Mouse (Mus musculus): ENCODE data around the gene Dlgap1. TPM values are rescaled to one million over a fixed set of nuclear protein-coding genes. Genes with fewer than 3 reads are reported as not detected.

Gene Dlgap1
- polyA plus RNA-seq, 1 experiment from 2014 or later = 0.22 TPM

- H3K27ac ChIP-seq (ENCODE audit: low read depth) = no peak overlapping the region
- H3K4me3 ChIP-seq (ENCODE audit: low read depth, low read length) = no peak overlapping the region
- no peak for TF ChIP-seq EP300 (IDR thresholded peaks at IDR 0.05; ENCODE audit: low read depth)
- TF ChIP-seq CTCF (IDR thresholded peaks at IDR 0.05; ENCODE audit: low read depth) = no peak
- no peaks in the 10 kb centered on the region for H3K4me1 ChIP-seq (ENCODE audit: insufficient read depth)
- no peak for ATAC-seq
- H3K36me3 ChIP-seq (replicated peaks; ENCODE audit: insufficient read depth, low read length) = no peaks in the 10 kb centered on the region
- H3K9ac ChIP-seq (replicated peaks) = no peak overlapping the region
- DNase-seq = no peak
- H3K27me3 ChIP-seq (ENCODE audit: insufficient read depth, low read length) = no peaks in the 10 kb centered on the region
- WGBS (ENCODE audit: insufficient replicate concordance) = 82% methylated on average over 6 of the region's 6 CpGs
- H3K4me2 ChIP-seq (ENCODE audit: low read depth, low read length) = no peak overlapping the region
- no peaks in the 10 kb centered on the region for H3K9me3 ChIP-seq (ENCODE audit: low read length)
Observed at GRCm38 (mm10) chr17:70866538-70867114, 897.8 kb downstream of the Dlgap1 start.

- Histone ChIP-seq H3K9ac (replicated peaks) (no peak overlapping the region), H3K36me3 (replicated peaks; ENCODE audit: insufficient read depth, low read length) (no peaks in the 10 kb centered on the region), H3K4me1 (ENCODE audit: insufficient read depth) (0 out of 2 replicates have a peak, but pooled peaks cover 10% of the 10 kb centered on the region), H3K4me3 (ENCODE audit: low read depth, low read length) (no peak overlapping the region), H3K4me2 (ENCODE audit: low read depth, low read length) (no peak overlapping the region), H3K27me3 (ENCODE audit: insufficient read depth, low read length) (no peaks in the 10 kb centered on the region), H3K9me3 (ENCODE audit: low read length) (no peaks in the 10 kb centered on the region), H3K27ac (ENCODE audit: low read depth) (no peak overlapping the region)
- ATAC-seq = no peak
- DNase-seq = no peak
- 74% methylated on average over 5 of the region's 5 CpGs for WGBS (ENCODE audit: insufficient replicate concordance)
- TF ChIP-seq EP300 (IDR thresholded peaks at IDR 0.05; ENCODE audit: low read depth) (no peak), CTCF (IDR thresholded peaks at IDR 0.05; ENCODE audit: low read depth) (no peak)
Observed at GRCm38 (mm10) chr17:70868577-70869229, 899.8 kb downstream of the Dlgap1 start.

GRCm38 (mm10) chr17:70870581-70870980 is 901.7 kb downstream of the Dlgap1 start:
- no peak overlapping the region for H3K4me3 ChIP-seq (ENCODE audit: low read depth, low read length)
- DNase-seq (no peak), ATAC-seq (no peak)
- 0 out of 2 replicates have a peak, but pooled peaks cover 13% of the 10 kb centered on the region for H3K4me1 ChIP-seq (ENCODE audit: insufficient read depth)
- 72% methylated on average over 4 of the region's 4 CpGs for WGBS (ENCODE audit: insufficient replicate concordance)
- no peaks in the 10 kb centered on the region for H3K36me3 ChIP-seq (replicated peaks; ENCODE audit: insufficient read depth, low read length)
- H3K9me3 ChIP-seq (ENCODE audit: low read length) = no peaks in the 10 kb centered on the region
- H3K27ac ChIP-seq (ENCODE audit: low read depth) = no peak overlapping the region
- TF ChIP-seq EP300 (IDR thresholded peaks at IDR 0.05; ENCODE audit: low read depth) (no peak), CTCF (IDR thresholded peaks at IDR 0.05; ENCODE audit: low read depth) (no peak)
- H3K4me2 ChIP-seq (ENCODE audit: low read depth, low read length) = no peak overlapping the region
- no peaks in the 10 kb centered on the region for H3K27me3 ChIP-seq (ENCODE audit: insufficient read depth, low read length)
- no peak overlapping the region for H3K9ac ChIP-seq (replicated peaks)

MicroRNA genes within 50 kb of the gene (microRNA counts, 519-probe panel; counts per million panel counts)
- microRNA mmu-miR-1195 = not detected

Small RNA genes lying within 50 kb of the gene (microRNA-seq; reads per million reads assigned to microRNA genes)
- not detected for gene Mir1195
